Mouse (Mus musculus) heart, adult 2 months (tissue): Measurements from ENCODE around the gene Krtap4-1.

Experiments
- CTCF ChIP-seq: fragments of 200-600 bp; IDR thresholded peaks from 2 replicates; pipeline ENCODE4 v1.8.1; 2022; ENCODE audit warnings: antibody characterized with exemption, mild to moderate bottlenecking, moderate library complexity
- POLR2A ChIP-seq: fragments of 200-500 bp; IDR thresholded peaks from 2 replicates; pipeline ENCODE4 v1.6.1; 2011; ENCODE audit warnings: mild to moderate bottlenecking, low read depth, low read length, control low read depth; ENCODE audit not compliant: insufficient read depth

DNA sequence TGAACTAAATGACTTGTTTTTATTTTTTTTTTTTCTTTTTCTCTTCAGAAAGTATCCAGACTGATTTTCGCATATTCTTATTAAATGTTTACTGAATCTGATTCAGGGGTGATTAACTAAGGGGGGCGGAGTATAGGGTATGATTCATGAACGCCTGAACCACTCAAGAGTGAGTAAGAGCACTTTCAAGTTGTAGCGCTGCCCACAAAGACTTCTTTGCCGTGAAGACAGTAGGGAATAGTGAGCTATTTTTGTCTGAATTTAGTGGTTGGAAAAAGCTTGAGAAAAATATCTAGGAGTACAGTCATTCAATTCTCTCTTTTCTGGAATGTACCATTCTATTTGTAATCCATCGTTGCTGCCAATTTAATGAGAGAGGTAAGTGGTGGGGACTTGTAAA lies 46.5 kb downstream of the Krtap4-1 start:
- no peak for TF ChIP-seq CTCF
- no peak for TF ChIP-seq POLR2A
